Mouse (Mus musculus): Measurements from ENCODE around the gene Bclaf1. TPM values are rescaled to one million over a fixed set of nuclear protein-coding genes. Genes with fewer than 3 reads are reported as not detected.

Bclaf1 gene
- polyA plus RNA-seq, 1 experiment = 13.5 TPM

GRCm38 (mm10) chr10:20361542-20362449 is 49.5 kb downstream of the Bclaf1 start:
- H3K4me3 ChIP-seq (ENCODE audit: insufficient read depth, low read depth, low read length) = no peak overlapping the region
- no peaks in the 10 kb centered on the region for H3K27me3 ChIP-seq (replicated peaks; ENCODE audit: control insufficient read depth, insufficient read depth, low read length)
- whole genome bisulfite sequencing = 63% methylated on average over 10 of the region's 10 CpGs
- H3K4me1 ChIP-seq (ENCODE audit: control insufficient read depth, insufficient read depth, low read length) = no peaks in the 10 kb centered on the region
- peak; percentile 67 for TF ChIP-seq CTCF (conservative IDR thresholded peaks at IDR 0.05; ENCODE audit: insufficient read depth, insufficient read length, low read depth, low read length)
- no peak for TF ChIP-seq POLR2A (IDR thresholded peaks at IDR 0.05; ENCODE audit: low read depth, low read length)
- no peak overlapping the region for H3K27ac ChIP-seq (ENCODE audit: insufficient read depth, low read depth, low read length)
- no peaks in the 10 kb centered on the region for H3K36me3 ChIP-seq (ENCODE audit: control insufficient read depth, insufficient read depth, low read length)
- peak; percentile 34 for DNase-seq

GRCm38 (mm10) chr10:20362450-20363118 is 50.3 kb downstream of the Bclaf1 start:
- no peak for TF ChIP-seq POLR2A (IDR thresholded peaks at IDR 0.05; ENCODE audit: low read depth, low read length)
- no peak for TF ChIP-seq CTCF (conservative IDR thresholded peaks at IDR 0.05; ENCODE audit: insufficient read depth, insufficient read length, low read depth, low read length)
- 86% methylated on average over 4 of the region's 4 CpGs for WGBS
- Histone ChIP-seq H3K4me1 (ENCODE audit: control insufficient read depth, insufficient read depth, low read length) (no peaks in the 10 kb centered on the region), H3K27me3 (replicated peaks; ENCODE audit: control insufficient read depth, insufficient read depth, low read length) (no peaks in the 10 kb centered on the region), H3K4me3 (ENCODE audit: insufficient read depth, low read depth, low read length) (no peak overlapping the region), H3K36me3 (ENCODE audit: control insufficient read depth, insufficient read depth, low read length) (no peaks in the 10 kb centered on the region), H3K27ac (ENCODE audit: insufficient read depth, low read depth, low read length) (no peak overlapping the region)
- no peak for DNase-seq

GRCm38 (mm10) chr10:20372046-20372445 is 59.8 kb downstream of the Bclaf1 start:
- no peak for DNase-seq
- WGBS = 98% methylated on average over 5 of the region's 5 CpGs
- Histone ChIP-seq H3K4me1 (ENCODE audit: control insufficient read depth, insufficient read depth, low read length) (no peaks in the 10 kb centered on the region), H3K36me3 (ENCODE audit: control insufficient read depth, insufficient read depth, low read length) (no peaks in the 10 kb centered on the region), H3K27me3 (replicated peaks; ENCODE audit: control insufficient read depth, insufficient read depth, low read length) (no peaks in the 10 kb centered on the region), H3K4me3 (ENCODE audit: insufficient read depth, low read depth, low read length) (no peak overlapping the region), H3K27ac (ENCODE audit: insufficient read depth, low read depth, low read length) (no peak overlapping the region)
- no peak for TF ChIP-seq POLR2A (IDR thresholded peaks at IDR 0.05; ENCODE audit: low read depth, low read length)
- peak; percentile 16; the same call in 1 of the 2 replicates for TF ChIP-seq CTCF (conservative IDR thresholded peaks at IDR 0.05; ENCODE audit: insufficient read depth, insufficient read length, low read depth, low read length)

DNA sequence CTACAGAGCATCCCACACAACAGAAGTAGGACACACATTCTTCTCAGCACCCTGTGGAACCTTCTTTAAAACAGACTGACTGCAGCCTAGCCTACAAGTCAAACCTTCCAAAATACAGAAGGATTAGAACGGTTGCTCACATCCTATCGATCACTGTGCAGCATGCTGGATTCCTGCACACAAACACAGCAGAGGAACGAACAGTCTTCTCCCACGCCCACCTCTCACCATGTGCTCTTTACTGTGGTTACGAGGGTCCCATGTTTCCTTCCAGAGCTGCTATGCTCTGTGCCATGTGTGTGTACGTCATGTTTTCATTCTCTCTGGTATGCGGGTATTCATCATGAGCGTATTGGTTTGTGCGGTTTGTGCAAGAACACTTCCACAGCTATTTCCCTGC is 65.4 kb downstream of the Bclaf1 start:
- DNase-seq = no peak
- Histone ChIP-seq H3K36me3 (ENCODE audit: control insufficient read depth, insufficient read depth, low read length) (no peaks in the 10 kb centered on the region), H3K4me3 (ENCODE audit: insufficient read depth, low read depth, low read length) (no peak overlapping the region), H3K4me1 (ENCODE audit: control insufficient read depth, insufficient read depth, low read length) (no peaks in the 10 kb centered on the region), H3K27me3 (replicated peaks; ENCODE audit: control insufficient read depth, insufficient read depth, low read length) (no peaks in the 10 kb centered on the region), H3K27ac (ENCODE audit: insufficient read depth, low read depth, low read length) (no peak overlapping the region)
- TF ChIP-seq CTCF (conservative IDR thresholded peaks at IDR 0.05; ENCODE audit: insufficient read depth, insufficient read length, low read depth, low read length) (no peak), POLR2A (IDR thresholded peaks at IDR 0.05; ENCODE audit: low read depth, low read length) (no peak)
- WGBS = 89% methylated on average over 9 of the region's 9 CpGs

DNA sequence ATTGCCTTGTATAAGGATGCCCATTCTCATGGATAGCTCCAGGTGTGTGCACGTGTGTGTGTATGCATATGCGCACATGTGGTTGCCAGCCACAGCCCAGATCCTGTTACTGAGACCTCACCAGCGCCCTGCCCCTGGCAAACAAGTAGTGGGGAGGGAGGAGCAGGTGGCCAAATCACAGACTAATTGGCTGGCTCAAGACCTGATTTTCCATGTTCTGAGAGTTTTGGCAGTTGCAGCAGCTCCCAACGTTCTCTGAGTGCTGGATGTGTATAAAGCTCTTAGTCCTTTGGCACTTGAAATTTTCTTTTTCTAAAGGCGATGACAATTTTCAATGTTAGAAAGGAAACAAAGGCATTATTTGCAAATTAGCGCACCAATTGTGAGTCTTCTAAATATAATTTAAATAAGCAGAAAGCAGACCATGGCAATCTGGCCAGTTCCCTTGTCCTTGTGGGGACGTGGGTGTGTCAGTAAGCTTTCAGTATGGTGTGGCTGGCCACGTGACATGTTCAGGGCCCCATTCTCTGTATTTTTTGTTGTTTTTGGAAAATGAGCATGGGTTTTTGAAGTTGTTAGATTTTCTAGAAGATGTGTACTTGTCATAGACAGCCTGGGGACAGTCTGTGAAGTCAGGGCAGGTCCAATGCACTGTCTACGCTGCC is 66.9 kb downstream of the Bclaf1 start:
- DNase-seq = no peak
- no peaks in the 10 kb centered on the region; the same call in 1 of the 2 replicates for H3K27me3 ChIP-seq (replicated peaks; ENCODE audit: control insufficient read depth, insufficient read depth, low read length)
- H3K4me3 ChIP-seq (ENCODE audit: insufficient read depth, low read depth, low read length) = no peak overlapping the region
- no peaks in the 10 kb centered on the region for H3K4me1 ChIP-seq (ENCODE audit: control insufficient read depth, insufficient read depth, low read length)
- no peaks in the 10 kb centered on the region for H3K36me3 ChIP-seq (ENCODE audit: control insufficient read depth, insufficient read depth, low read length)
- no peak for TF ChIP-seq POLR2A (IDR thresholded peaks at IDR 0.05; ENCODE audit: low read depth, low read length)
- TF ChIP-seq CTCF (conservative IDR thresholded peaks at IDR 0.05; ENCODE audit: insufficient read depth, insufficient read length, low read depth, low read length) = no peak
- H3K27ac ChIP-seq (ENCODE audit: insufficient read depth, low read depth, low read length) = no peak overlapping the region
- WGBS = 82% methylated on average over 9 of the region's 9 CpGs

DNA sequence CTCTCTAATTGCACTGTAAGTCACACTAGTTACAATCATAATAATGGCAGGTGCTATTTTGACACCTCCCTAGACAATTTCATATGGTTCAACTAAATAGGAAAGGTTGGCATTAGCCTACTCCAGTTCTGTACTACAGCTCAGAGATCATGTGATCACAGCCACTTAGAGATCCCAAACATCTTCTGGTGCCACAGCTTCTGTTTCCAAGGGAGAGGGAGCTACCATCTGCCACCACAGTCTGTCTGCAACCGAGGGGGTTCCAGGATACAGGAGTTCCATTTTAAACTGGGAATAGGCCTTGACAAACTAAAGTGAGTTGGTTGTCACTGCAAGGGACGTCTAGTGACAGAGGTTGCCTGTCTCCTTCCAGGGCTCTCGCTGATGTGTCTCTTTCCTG is 68.5 kb downstream of the Bclaf1 start:
- no peak overlapping the region for H3K4me3 ChIP-seq (ENCODE audit: insufficient read depth, low read depth, low read length)
- no peak for DNase-seq
- no peaks in the 10 kb centered on the region for H3K4me1 ChIP-seq (ENCODE audit: control insufficient read depth, insufficient read depth, low read length)
- H3K27ac ChIP-seq (ENCODE audit: insufficient read depth, low read depth, low read length) = no peak overlapping the region
- 85% methylated on average over 3 of the region's 3 CpGs for WGBS
- H3K36me3 ChIP-seq (ENCODE audit: control insufficient read depth, insufficient read depth, low read length) = no peaks in the 10 kb centered on the region
- H3K27me3 ChIP-seq (replicated peaks; ENCODE audit: control insufficient read depth, insufficient read depth, low read length) = no peaks in the 10 kb centered on the region; the same call in 1 of the 2 replicates
- TF ChIP-seq POLR2A (IDR thresholded peaks at IDR 0.05; ENCODE audit: low read depth, low read length) = no peak
- TF ChIP-seq CTCF (conservative IDR thresholded peaks at IDR 0.05; ENCODE audit: insufficient read depth, insufficient read length, low read depth, low read length) = no peak
